Mouse (Mus musculus) embryonic facial prominence, embryonic 13.5 days (tissue): ENCODE data around the gene Gm5460. TPM values are rescaled to one million over a fixed set of nuclear protein-coding genes. Genes with fewer than 3 reads are reported as not detected.

Source experiments
- ATAC-seq: fragments of 200-750 bp; cut with Nextera tagmentation; 2 replicates; pipeline ENCODE4 v1.8.0; 2017; ENCODE audit warnings: low read depth; ENCODE audit not compliant: insufficient number of reproducible peaks, insufficient read depth, low FRiP score, low TSS enrichment
- H3K27ac ChIP-seq: fragments of 300-500 bp; sonication (generic); 2 replicates; pipeline ENCODE4 v1.5.1; 2015; ENCODE audit warnings: moderate library complexity, mild to moderate bottlenecking, inconsistent platforms
- H3K27me3 ChIP-seq: fragments of 300-500 bp; sonication (generic); 2 replicates; pipeline ENCODE4 v1.6.1; 2015; ENCODE audit warnings: mild to moderate bottlenecking, inconsistent platforms
- H3K36me3 ChIP-seq: fragments of 300-500 bp; sonication (generic); 2 replicates; pipeline ENCODE4 v1.6.1; 2015; ENCODE audit warnings: mild to moderate bottlenecking, inconsistent platforms
- H3K4me1 ChIP-seq: fragments of 300-500 bp; sonication (generic); 2 replicates; pipeline ENCODE4 v1.6.1; 2015; ENCODE audit warnings: inconsistent platforms
- H3K4me2 ChIP-seq: fragments of 300-500 bp; sonication (generic); 2 replicates; pipeline ENCODE4 v1.6.1; 2015; ENCODE audit warnings: moderate library complexity, mild to moderate bottlenecking, inconsistent platforms
- H3K4me3 ChIP-seq: fragments of 300-500 bp; sonication (generic); 2 replicates; pipeline ENCODE4 v1.5.1; 2015; ENCODE audit warnings: mild to moderate bottlenecking, inconsistent platforms
- H3K9ac ChIP-seq: fragments of 300-500 bp; sonication (generic); 2 replicates; pipeline ENCODE4 v1.6.1; 2015; ENCODE audit warnings: mild to moderate bottlenecking, inconsistent platforms
- H3K9me3 ChIP-seq: fragments of 300-500 bp; sonication (generic); 2 replicates; pipeline ENCODE4 v1.6.1; 2016; ENCODE audit warnings: inconsistent platforms
- WGBS: fragments of 180-500 bp; shearing (Covaris S2); methylation state at CpG from one replicate; pipeline ENCODE4 v1.1.7; 2015; ENCODE audit warnings: mixed read lengths; 5-methylcytosine and 5-hydroxymethylcytosine counted together
- polyA plus RNA-seq: library from polyadenylated mRNA; unstranded; fragments of >200 nt; fragmentation: Nextera tagmentation; extraction: Ambion mirVana; gene quantifications from 2 replicates; pipeline ENCODE4 v1.2.1, GENCODE M21; 2015

Gene Gm5460
- polyA plus RNA-seq: not detected in 2 replicates

GRCm38 (mm10) chr14:34016381-34016780, at the start of gene Gm5460:
Gene Gm5460, plus strand, starts transcription at chr14:34016758.
- ATAC-seq: no peak
- no peaks in the 10 kb centered on the region for H3K4me1 ChIP-seq
- WGBS: 92% methylated on average over 4 of the region's 4 CpGs
- H3K36me3 ChIP-seq: no peaks in the 10 kb centered on the region
- no peaks in the 10 kb centered on the region for H3K9me3 ChIP-seq
- H3K9ac ChIP-seq: no peak within 1 kb of the TSS
- no peak within 1 kb of the TSS for H3K27ac ChIP-seq
- no peak within 1 kb of the TSS for H3K4me3 ChIP-seq
- H3K4me2 ChIP-seq: no peak within 1 kb of the TSS
- no peaks in the 10 kb centered on the region for H3K27me3 ChIP-seq

- H3K27ac ChIP-seq: no peak overlapping the region
- 42% methylated on average over 7 of the region's 7 CpGs for WGBS
- ATAC-seq: no peak
- no peak overlapping the region for H3K4me2 ChIP-seq
- H3K9me3 ChIP-seq: no peaks in the 10 kb centered on the region
- peaks cover 5% of the 10 kb centered on the region; the same call in 1 of the 2 replicates for H3K27me3 ChIP-seq
- H3K4me3 ChIP-seq: no peak overlapping the region
- no peak overlapping the region for H3K9ac ChIP-seq
- H3K36me3 ChIP-seq: no peaks in the 10 kb centered on the region
- H3K4me1 ChIP-seq: peaks cover under 1% of the 10 kb centered on the region; the same call in 1 of the 2 replicates
These were observed 43.9 kb upstream of the Gm5460 start for GRCm38 (mm10) chr14:33972679-33973078.

DNA sequence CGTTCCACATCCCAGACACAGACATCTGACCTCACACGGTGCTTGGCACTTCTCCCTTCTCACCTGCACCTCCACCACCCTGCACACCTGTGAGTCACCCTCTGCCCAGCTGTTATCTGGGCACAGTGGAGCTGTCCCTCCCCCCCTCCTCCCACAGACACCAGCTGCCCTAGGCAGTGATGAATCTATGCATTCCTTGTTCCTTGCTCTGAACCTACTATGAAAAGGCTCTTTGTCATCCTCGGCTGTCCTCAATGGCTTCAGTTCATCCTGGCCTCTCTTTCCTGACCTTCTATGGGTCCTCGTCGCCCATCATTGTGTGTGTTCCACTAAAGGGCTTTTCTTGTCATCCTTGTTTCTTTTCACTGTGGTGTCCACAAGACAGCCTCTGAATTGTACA, 41.8 kb upstream of the Gm5460 start:
- ATAC-seq: no peak
- H3K9me3 ChIP-seq: no peaks in the 10 kb centered on the region
- WGBS: 28% methylated on average over 5 of the region's 5 CpGs
- no peak overlapping the region for H3K9ac ChIP-seq
- no peak overlapping the region for H3K4me3 ChIP-seq
- H3K4me2 ChIP-seq: no peak overlapping the region
- H3K4me1 ChIP-seq: peaks cover 11% of the 10 kb centered on the region; the same call in 1 of the 2 replicates
- H3K36me3 ChIP-seq: no peaks in the 10 kb centered on the region
- H3K27ac ChIP-seq: no peak overlapping the region
- H3K27me3 ChIP-seq: peaks cover 15% of the 10 kb centered on the region

DNA sequence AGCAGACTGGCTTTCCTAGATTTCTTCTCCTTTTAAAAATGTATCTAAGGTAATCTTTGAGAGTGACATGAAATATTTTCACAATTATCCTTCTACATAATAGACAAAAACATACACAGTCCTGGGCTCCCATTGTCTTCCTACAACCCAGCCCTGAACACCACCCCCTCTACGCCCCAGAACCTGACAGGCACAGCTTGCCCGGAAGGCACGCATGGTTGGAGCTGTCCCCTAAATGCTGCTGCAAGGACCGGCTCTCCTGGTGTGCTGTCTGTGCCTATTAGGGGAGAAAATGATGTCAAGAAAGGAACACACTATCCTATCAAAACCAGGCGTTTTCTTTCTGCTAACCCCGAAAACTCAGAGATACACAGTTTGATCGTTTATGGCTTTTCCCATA, 38.8 kb upstream of the Gm5460 start:
- ATAC-seq: no peak
- H3K4me3 ChIP-seq: peak overlapping the region; percentile 44; the same call in 1 of the 2 replicates
- H3K27me3 ChIP-seq: peaks cover 15% of the 10 kb centered on the region
- no peak overlapping the region for H3K27ac ChIP-seq
- H3K36me3 ChIP-seq: no peaks in the 10 kb centered on the region
- H3K4me1 ChIP-seq: peaks cover 11% of the 10 kb centered on the region; the same call in 1 of the 2 replicates
- H3K9me3 ChIP-seq: no peaks in the 10 kb centered on the region
- peak overlapping the region; percentile 72 for H3K4me2 ChIP-seq
- 8% methylated on average over 7 of the region's 7 CpGs for WGBS
- no peak overlapping the region for H3K9ac ChIP-seq

GRCm38 (mm10) chr14:33978604-33979059, 37.9 kb upstream of the Gm5460 start, which contains the start of gene Zfp488:
Gene Zfp488, minus strand, starts transcription at chr14:33978764.
- H3K9ac ChIP-seq: peak within 1 kb of the TSS; percentile 63
- peaks cover 15% of the 10 kb centered on the region for H3K27me3 ChIP-seq
- ATAC-seq: no peak; the same call in 1 of the 2 replicates
- WGBS: under 1% methylated on average over 25 of the region's 25 CpGs
- H3K9me3 ChIP-seq: no peaks in the 10 kb centered on the region
- H3K4me3 ChIP-seq: peak within 1 kb of the TSS; percentile 44
- H3K4me1 ChIP-seq: peaks cover 11% of the 10 kb centered on the region; the same call in 1 of the 2 replicates
- H3K27ac ChIP-seq: peak within 1 kb of the TSS; percentile 3; the same call in 1 of the 2 replicates
- no peaks in the 10 kb centered on the region for H3K36me3 ChIP-seq
- H3K4me2 ChIP-seq: peak within 1 kb of the TSS; percentile 72

DNA sequence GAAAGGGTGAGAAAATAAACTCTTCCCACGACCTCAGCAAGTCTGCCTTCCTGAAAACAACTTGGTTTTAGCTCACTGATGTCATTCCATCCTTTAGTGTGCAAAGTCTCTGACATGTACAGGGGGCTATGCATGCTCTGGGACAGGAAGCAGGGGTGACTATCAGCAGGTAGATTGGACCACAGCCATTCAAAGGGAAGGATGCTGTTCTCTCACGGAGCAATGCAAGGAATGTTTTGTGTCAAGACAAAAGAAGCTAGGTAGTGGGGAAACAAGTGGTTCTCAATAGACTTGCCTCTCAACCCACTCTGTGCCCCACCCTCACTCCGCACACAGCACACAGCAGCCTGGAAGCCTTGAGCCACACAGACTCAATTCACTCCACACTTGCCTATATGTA, 27.4 kb upstream of the Gm5460 start:
- Histone ChIP-seq H3K4me2 (no peak overlapping the region), H3K4me1 (no peaks in the 10 kb centered on the region), H3K4me3 (no peak overlapping the region), H3K9me3 (no peaks in the 10 kb centered on the region), H3K9ac (no peak overlapping the region), H3K27me3 (no peaks in the 10 kb centered on the region), H3K27ac (no peak overlapping the region), H3K36me3 (no peaks in the 10 kb centered on the region)
- 55% methylated on average over 3 of the region's 3 CpGs for WGBS
- no peak for ATAC-seq

GRCm38 (mm10) chr14:33991971-33992370, 24.6 kb upstream of the Gm5460 start:
- Histone ChIP-seq H3K27ac (no peak overlapping the region), H3K9ac (no peak overlapping the region), H3K27me3 (no peaks in the 10 kb centered on the region), H3K9me3 (no peaks in the 10 kb centered on the region), H3K4me3 (no peak overlapping the region), H3K4me2 (no peak overlapping the region), H3K4me1 (no peaks in the 10 kb centered on the region), H3K36me3 (no peaks in the 10 kb centered on the region)
- ATAC-seq: no peak
- WGBS: 82% methylated on average over 4 of the region's 4 CpGs

GRCm38 (mm10) chr14:33993051-33993450, 23.5 kb upstream of the Gm5460 start:
- no peaks in the 10 kb centered on the region for H3K4me1 ChIP-seq
- no peak overlapping the region for H3K4me3 ChIP-seq
- no peak overlapping the region for H3K9ac ChIP-seq
- ATAC-seq: no peak
- H3K4me2 ChIP-seq: no peak overlapping the region
- 87% methylated on average over 9 of the region's 9 CpGs for WGBS
- H3K27me3 ChIP-seq: no peaks in the 10 kb centered on the region
- H3K27ac ChIP-seq: no peak overlapping the region
- H3K36me3 ChIP-seq: no peaks in the 10 kb centered on the region
- H3K9me3 ChIP-seq: no peaks in the 10 kb centered on the region

- Histone ChIP-seq H3K9ac (no peak overlapping the region), H3K36me3 (no peaks in the 10 kb centered on the region), H3K27me3 (no peaks in the 10 kb centered on the region), H3K9me3 (no peaks in the 10 kb centered on the region), H3K4me3 (no peak overlapping the region), H3K27ac (no peak overlapping the region), H3K4me1 (no peaks in the 10 kb centered on the region), H3K4me2 (no peak overlapping the region)
- ATAC-seq: no peak
- WGBS: 90% methylated on average over 6 of the region's 6 CpGs
These were observed 22.9 kb upstream of the Gm5460 start for GRCm38 (mm10) chr14:33993521-33994289.

DNA sequence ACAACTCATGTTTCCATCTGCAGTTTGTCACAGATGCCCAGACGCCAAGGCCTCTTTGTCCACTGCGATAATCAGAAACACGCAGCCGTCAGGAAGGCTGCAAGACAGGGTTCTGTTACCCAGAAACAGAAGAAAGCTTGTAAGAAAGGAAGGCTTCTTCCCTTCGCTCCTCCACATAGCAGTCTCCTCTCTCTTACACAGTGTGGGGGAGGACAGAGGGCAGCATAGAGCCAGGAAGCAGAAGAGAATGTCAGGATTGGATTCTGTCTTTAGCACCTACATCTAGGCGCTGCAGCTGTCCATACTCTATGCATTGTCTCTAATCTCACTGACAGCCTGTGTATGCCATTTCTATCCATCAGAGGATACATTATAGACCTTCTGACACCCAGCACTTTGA, 19.1 kb upstream of the Gm5460 start:
- 40% methylated on average over 6 of the region's 6 CpGs for WGBS
- no peaks in the 10 kb centered on the region for H3K9me3 ChIP-seq
- H3K27me3 ChIP-seq: no peaks in the 10 kb centered on the region
- no peaks in the 10 kb centered on the region for H3K4me1 ChIP-seq
- H3K4me2 ChIP-seq: no peak overlapping the region
- no peaks in the 10 kb centered on the region for H3K36me3 ChIP-seq
- no peak for ATAC-seq
- no peak overlapping the region for H3K9ac ChIP-seq
- no peak overlapping the region for H3K27ac ChIP-seq
- no peak overlapping the region for H3K4me3 ChIP-seq

DNA sequence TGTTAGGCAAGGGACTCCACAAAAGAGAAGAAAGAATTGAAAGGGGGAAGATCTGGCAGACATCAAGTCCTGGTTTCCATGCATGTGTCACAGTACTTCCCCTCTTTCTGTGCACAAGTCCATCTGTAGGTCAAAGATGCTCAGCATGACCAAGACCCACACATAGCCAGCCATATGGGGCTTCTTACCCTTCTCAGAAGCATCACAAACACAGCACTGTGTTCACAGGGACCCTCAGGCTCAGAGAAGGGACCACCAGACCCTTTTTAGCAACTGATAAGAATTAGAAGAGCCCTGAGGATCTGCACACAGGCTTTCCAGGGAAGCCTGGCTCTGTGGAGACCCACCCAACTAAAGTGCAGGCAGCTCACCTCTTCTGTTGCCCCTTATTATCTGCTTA, 16.5 kb upstream of the Gm5460 start:
- Histone ChIP-seq H3K9ac (no peak overlapping the region), H3K9me3 (no peaks in the 10 kb centered on the region), H3K27me3 (no peaks in the 10 kb centered on the region), H3K27ac (no peak overlapping the region), H3K4me2 (no peak overlapping the region), H3K4me1 (no peaks in the 10 kb centered on the region), H3K36me3 (no peaks in the 10 kb centered on the region), H3K4me3 (no peak overlapping the region)
- no peak for ATAC-seq

DNA sequence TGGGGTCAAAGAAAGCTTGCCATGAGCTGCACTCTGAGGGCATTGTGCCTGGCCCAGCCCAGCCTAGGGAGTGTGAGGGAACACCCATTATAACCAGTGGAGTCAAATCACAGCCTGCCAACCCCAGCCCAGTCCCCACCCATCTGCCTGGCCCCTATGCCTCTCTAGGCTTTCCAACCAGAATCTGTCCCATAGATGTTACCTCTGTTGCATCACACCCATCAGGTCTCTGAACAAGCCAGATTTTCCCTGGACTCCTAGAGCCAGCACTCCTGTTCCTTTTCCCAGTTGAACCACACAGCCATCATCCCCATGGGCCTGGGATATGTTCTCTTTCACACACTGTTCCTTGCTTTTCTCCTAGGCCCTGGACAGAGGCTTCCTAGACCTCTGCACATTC, 15.1 kb upstream of the Gm5460 start:
- Histone ChIP-seq H3K9ac (no peak overlapping the region), H3K4me3 (no peak overlapping the region), H3K27me3 (no peaks in the 10 kb centered on the region), H3K4me1 (no peaks in the 10 kb centered on the region), H3K4me2 (no peak overlapping the region), H3K36me3 (no peaks in the 10 kb centered on the region), H3K9me3 (no peaks in the 10 kb centered on the region), H3K27ac (no peak overlapping the region)
- no peak for ATAC-seq
